Mouse (Mus musculus): ENCODE measurements around the gene Selplg. TPM values are rescaled to one million over a fixed set of nuclear protein-coding genes. Genes with fewer than 3 reads are reported as not detected.

Selplg gene
- total RNA-seq (2014; fragmentation: Nextera tagmentation) (288 and 331 TPM in 2 replicates), total RNA-seq (2017) (99.4 and 109 TPM in 2 replicates)

- ATAC-seq (replicated peaks; ENCODE audit: poor library complexity, severe bottlenecking), result peak; percentile 4; the same call in 1 of the 2 replicates
Measured at GRCm38 (mm10) chr5:113832490-113832901, at the start of gene Selplg. Gene Selplg (minus strand): TSS chr5:113832644.

GRCm38 (mm10) chr5:113881136-113881535, 48.7 kb upstream of the Selplg start:
- no peak for ATAC-seq (replicated peaks; ENCODE audit: poor library complexity, severe bottlenecking)

DNA sequence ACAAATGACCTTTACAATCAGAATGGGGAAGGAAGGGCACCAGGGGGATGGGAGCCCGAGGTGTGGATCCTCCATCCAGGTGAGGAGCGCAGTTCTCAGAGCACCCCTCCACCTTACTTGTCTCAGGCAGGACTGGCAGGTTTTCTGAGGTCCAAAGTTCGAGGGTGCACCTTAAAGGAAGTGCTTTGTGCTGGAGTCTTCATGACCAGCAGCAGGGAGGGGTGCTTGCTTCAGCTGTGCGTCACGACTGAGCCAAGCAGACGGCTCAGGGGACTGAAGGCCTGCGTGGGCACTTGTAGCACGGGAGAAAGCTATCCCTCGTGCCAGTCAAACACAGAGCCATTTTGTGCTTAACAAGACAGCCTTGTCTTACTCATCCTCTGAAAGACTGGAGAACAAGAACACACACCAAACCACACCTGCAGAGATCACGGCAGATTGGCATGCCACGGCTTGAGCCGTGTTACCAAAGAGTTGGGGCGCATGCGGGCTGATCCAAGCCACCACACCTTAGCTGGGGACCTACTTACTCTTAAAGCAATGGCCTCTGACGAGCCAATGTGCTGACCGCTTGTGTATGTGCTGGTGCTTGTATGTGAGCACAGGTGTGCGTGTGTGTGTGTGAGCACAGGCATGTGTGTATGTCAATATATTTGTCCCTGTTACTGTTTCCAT, 46.6 kb upstream of the Selplg start:
- ATAC-seq (replicated peaks; ENCODE audit: poor library complexity, severe bottlenecking), result no peak

DNA sequence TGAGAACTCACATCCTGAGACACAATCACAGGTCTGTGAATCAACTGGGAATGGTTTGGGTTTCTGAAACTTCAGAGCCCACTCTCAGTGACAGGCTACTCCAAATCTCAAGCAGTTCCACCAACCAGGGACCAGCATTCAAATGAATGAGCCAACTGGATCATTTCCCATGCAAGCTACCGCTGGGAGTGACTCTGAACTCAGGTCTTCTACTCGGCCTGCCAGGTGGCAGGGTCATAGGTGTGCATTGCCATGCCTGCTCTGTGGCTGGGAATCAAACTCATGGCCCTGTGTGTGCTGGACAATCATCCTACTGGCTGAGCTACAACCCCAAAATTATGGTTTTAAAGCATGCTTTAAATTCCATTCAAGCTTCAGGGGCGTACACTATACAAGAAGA, 45.1 kb upstream of the Selplg start:
- no peak for ATAC-seq (replicated peaks; ENCODE audit: poor library complexity, severe bottlenecking)

DNA sequence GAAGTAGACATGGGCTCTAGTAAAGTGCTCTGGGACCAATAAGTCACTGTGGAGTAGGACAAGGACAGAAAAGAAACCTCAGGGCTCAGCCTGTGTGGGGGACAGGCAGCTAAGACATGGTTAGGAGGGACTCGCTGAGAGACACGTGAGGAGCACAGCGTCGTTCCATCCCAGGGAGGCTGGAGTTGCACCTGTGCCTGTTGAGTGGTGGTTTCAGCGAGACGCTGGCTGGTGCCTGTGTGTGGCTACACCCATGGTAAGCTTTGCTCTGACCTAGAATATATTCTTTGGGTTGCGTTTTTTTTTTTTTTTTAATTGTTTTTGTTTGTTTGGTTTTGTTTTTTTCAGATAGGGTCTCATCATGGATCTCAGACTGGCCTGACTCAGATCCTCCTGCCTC, 43.7 kb upstream of the Selplg start:
- no peak for ATAC-seq (replicated peaks; ENCODE audit: poor library complexity, severe bottlenecking)

- no peak for ATAC-seq (replicated peaks; ENCODE audit: poor library complexity, severe bottlenecking)
Measured at GRCm38 (mm10) chr5:113875625-113876024, 43.2 kb upstream of the Selplg start.

- no peak for ATAC-seq (replicated peaks; ENCODE audit: poor library complexity, severe bottlenecking)
Measured at GRCm38 (mm10) chr5:113874063-113875024, 41.9 kb upstream of the Selplg start.

- ATAC-seq (replicated peaks; ENCODE audit: poor library complexity, severe bottlenecking), result peak; percentile 34
Measured at GRCm38 (mm10) chr5:113872936-113873912, 40.8 kb upstream of the Selplg start.

DNA sequence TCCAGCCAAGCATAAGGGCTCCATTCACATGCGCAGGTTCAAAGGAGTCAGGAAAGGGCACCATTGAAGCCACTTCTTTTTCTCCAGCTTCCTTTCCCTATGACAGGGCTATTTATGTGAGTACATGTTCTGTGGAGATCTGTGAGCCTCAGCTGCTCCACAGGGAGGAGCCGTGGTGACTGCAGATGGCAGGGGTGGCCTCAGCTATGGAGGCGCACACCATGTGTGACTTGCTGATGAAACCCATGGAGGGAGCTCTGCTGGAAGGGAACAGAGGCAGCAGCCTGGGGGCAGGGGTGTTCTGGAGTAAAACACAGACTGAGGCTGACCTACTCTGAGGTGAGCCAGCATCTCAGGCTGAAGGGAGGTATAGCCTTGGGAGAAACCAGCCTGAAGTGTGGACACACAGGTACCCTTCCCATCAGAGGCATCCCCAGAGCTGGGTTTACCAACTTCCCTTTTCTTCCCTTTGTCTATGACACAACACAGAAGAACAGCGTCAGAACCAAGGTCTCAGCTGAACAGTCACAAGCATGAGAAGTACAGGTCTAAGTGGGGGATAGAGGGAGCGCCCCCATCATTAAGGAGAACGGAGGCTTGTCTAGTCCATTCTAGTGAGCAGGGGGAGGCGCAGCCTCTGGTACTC, 39.6 kb upstream of the Selplg start:
- ATAC-seq (replicated peaks; ENCODE audit: poor library complexity, severe bottlenecking), result peak; percentile 64

DNA sequence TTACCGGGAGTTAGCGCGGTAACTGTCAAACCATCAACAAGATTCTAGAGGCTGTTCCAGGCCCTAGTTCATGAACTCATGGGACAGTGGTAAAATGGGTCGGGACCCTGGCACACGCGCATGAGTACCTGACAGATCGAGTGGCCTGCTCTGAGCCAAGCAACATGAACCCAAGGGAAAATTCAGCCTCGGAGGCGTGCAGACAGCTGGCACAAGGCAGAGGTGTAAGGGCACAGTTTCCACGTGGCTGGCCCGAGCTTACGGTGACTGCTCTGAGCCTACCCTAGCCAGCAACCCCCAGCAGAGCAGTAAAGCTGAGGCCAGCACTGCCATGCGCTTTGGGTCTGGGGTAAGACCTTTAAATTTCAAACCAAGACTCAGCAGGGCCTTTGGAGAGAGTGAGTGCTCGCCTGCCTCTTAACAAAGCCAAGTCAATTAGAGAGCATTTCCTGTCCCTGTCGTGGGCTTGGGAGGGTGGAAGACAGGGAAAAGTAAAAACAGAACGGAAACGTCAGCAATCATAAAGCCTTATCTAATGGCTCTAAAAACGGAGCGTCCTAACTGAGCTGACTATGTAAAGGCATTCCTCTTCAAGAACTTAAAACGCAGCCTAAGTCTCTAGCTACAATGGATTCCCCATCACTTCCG, 38.1 kb upstream of the Selplg start:
- ATAC-seq (replicated peaks; ENCODE audit: poor library complexity, severe bottlenecking), result no peak

- ATAC-seq (replicated peaks; ENCODE audit: poor library complexity, severe bottlenecking), result peak; percentile 64
Measured at GRCm38 (mm10) chr5:113869132-113869531, 36.7 kb upstream of the Selplg start.

- ATAC-seq (replicated peaks; ENCODE audit: poor library complexity, severe bottlenecking), result no peak
Measured at GRCm38 (mm10) chr5:113864992-113865391, 32.5 kb upstream of the Selplg start.

DNA sequence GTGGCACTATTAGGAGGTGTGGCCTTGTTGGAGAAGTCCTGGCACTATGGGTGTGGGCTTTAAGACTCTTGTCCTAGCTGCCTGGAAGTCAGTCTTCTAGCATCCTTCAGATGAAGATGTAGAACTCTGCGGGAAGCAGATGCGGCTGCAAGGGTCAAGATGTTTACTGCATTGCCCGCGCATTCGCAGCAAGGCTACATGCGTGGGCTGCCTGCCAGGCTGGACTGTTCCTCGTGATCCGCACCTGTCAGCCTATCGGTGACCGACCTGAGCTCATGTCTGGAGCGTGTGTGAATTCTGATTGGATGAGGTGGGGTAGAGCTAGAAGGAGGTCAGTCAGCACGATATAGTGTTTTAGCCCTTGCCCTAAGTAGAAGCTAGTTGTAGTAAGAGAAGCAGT, 31.6 kb upstream of the Selplg start:
- ATAC-seq (replicated peaks; ENCODE audit: poor library complexity, severe bottlenecking), result no peak

DNA sequence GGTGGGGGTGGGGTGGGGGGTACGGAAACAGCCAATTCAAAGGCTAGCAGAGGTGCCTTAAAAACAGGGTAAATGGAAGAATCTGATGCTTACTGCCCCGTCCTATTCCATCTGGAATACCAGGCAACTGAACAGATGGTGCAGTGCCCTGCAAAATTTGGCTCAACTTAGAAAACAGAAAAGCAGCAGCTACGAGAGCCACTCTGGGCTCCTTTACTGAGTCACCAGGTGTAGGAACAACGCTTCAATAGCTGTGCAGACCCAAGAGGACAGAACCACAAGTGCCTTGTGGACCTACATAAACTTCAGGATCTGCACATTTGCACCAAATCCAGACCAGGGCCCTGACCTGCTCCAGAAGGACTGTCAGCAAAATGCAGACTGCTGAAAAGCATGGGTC, 30.0 kb upstream of the Selplg start:
- ATAC-seq (replicated peaks; ENCODE audit: poor library complexity, severe bottlenecking), result no peak

- no peak for ATAC-seq (replicated peaks; ENCODE audit: poor library complexity, severe bottlenecking)
Measured at GRCm38 (mm10) chr5:113861294-113861693, 28.9 kb upstream of the Selplg start.

- peak; percentile 44 for ATAC-seq (replicated peaks; ENCODE audit: poor library complexity, severe bottlenecking)
Measured at GRCm38 (mm10) chr5:113858971-113859370, 26.5 kb upstream of the Selplg start.

- no peak for ATAC-seq (replicated peaks; ENCODE audit: poor library complexity, severe bottlenecking)
Measured at GRCm38 (mm10) chr5:113858550-113858949, 26.1 kb upstream of the Selplg start.

DNA sequence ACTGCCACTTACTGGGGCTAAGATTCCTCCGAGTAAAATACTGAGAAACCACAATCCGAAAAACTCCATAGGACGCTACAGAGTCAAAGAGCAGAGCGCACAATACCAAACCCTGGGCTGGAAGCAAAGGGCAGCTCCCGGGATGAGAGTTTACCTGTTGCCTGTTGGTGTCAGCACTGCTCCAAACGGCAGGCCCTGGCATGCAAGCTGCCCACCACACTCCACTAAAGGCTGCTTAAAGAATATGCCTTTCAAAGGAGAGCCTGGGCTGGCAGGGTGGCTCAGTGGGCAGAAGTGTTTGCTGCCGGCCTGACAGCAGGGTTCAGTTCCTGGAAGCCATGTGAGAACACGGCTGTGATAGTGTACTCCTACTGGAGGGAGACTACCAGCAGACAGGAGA, 25.2 kb upstream of the Selplg start:
- ATAC-seq (replicated peaks; ENCODE audit: poor library complexity, severe bottlenecking), result no peak

GRCm38 (mm10) chr5:113856631-113857030, 24.2 kb upstream of the Selplg start:
- no peak for ATAC-seq (replicated peaks; ENCODE audit: poor library complexity, severe bottlenecking)

Data from granulocyte monocyte progenitor cell, adult 5-6 weeks (primary cell).